Mouse (Mus musculus): Measurements from ENCODE around the gene Kng1.

Kng1 gene

GRCm38 (mm10) chr16:23112861-23113435 lies 55.3 kb downstream of the Kng1 start:
- DNase-seq (ENCODE audit: extremely low read depth, low read depth, low spot score), result no peak

DNA sequence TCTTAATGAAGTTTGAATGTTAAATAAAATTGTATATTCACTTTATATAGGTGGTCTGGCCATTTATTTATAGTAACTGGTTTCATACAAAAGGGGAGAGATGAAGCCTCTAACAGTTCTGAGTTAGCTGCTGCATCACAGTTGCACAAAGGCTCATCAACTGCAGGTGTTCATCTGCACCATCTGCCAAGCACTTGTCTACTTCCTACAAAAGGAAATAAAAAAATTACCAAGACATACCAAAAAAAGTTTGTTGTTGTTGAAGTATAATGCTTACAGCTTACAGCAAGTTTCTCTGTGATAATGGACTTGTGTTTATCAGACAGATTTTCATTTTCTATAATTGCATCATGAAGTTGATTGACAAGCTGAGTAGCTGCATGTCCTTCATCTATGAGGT lies 56.2 kb downstream of the Kng1 start:
- DNase-seq (ENCODE audit: extremely low read depth, low read depth, low spot score), result no peak

DNA sequence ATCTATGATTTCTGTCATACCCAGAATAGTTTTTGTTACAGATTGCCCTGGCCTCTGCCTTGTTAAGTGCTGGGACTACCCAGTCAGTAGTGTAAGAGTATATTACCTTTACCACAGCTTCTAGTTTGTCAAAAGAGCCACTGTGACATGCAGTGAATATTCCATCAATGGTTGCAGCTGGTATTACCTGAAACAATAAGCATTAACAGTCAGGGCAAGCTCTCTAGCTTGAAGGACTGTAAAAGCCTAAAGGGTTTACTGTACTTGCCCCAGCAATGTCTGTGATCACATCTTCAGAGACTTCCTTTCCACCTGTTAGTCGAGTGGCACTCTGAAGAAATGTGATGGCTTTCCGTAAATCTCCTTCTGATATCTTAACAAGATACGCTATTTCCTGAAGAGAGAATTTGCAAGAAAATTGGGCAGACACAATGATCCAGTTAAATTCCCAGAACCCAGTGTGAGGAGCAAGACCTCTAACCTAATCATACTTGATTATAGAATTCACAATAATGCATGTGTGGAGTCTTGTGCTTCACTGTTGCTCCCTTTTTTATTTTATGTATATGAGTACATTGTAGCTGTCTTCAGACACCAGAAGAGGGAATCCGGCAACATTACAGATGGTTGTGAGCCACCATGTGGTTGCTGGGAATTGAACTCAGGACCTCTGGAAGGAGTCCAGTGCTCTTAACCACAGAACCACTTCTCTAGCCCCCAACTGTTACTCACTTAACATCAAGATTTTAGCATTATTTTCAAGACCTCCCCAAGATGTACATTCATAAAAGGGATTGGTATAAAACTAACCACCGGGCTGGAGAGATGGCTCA lies 56.9 kb downstream of the Kng1 start:
- DNase-seq (ENCODE audit: extremely low read depth, low read depth, low spot score), result no peak

- DNase-seq (ENCODE audit: extremely low read depth, low read depth, low spot score), result no peak
Measured at GRCm38 (mm10) chr16:23115486-23115885, 57.8 kb downstream of the Kng1 start.

DNA sequence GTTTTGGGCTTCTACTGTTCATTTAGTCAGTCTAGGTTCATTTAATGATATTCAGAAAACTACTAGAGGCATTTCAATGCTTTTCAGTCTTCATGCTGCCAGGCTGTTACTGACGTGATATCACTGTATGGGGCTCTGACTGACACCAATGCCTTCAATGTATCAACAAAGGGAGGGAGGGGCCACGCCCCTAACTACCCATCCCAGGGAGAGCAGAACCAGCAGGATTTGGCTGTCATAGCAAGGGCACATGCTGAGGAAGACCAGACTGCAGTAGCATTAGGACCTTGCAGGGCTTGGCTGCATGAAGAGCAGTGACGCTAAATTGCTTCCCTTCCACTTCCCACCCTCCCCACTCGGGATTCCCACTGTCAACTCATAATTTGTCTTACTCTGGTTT lies 59.5 kb downstream of the Kng1 start:
- DNase-seq (ENCODE audit: extremely low read depth, low read depth, low spot score), result no peak

DNA sequence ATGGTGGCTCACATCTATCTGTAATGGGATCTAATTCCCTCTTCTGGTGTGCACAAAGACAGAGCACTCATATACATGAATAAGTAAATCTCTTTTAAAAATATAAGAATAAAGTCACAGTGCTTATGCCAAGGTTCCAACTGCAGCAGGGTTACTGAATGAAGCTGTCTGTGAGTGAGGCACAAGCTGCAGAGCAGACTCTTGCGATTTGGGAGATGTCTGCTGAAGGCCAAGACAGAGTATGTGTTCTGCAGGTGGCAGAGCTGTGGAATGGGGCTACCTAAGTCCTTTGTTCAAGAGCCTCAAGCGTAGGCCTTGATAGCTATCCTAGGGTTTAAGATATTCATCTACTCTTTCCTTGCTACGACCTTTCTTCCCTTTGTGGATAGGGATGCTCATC lies 64.8 kb downstream of the Kng1 start:
- no peak for DNase-seq (ENCODE audit: extremely low read depth, low read depth, low spot score)

- no peak for DNase-seq (ENCODE audit: extremely low read depth, low read depth, low spot score)
Measured at GRCm38 (mm10) chr16:23123104-23123503, 65.4 kb downstream of the Kng1 start.

DNA sequence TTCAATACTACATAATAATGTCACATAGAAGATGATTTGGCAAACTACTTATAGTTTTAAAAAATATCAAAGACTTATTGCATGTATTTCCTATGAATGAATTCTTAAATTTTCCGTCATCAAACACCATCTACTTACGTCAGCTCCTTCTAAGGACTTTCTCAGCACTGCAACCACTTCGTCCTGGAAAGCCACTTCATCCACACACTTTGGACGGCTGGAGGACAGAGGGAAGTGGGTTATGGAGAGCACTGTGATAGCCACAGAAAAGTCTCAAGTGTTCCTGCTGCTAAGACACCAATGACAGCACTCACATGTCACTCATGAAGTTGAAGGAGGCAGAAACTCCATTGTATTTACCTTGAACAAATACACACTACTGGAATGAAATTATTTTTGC lies 66.7 kb downstream of the Kng1 start:
- DNase-seq (ENCODE audit: extremely low read depth, low read depth, low spot score), result no peak

- DNase-seq (ENCODE audit: extremely low read depth, low read depth, low spot score), result no peak
Measured at GRCm38 (mm10) chr16:23127311-23127672, 69.6 kb downstream of the Kng1 start.

DNA sequence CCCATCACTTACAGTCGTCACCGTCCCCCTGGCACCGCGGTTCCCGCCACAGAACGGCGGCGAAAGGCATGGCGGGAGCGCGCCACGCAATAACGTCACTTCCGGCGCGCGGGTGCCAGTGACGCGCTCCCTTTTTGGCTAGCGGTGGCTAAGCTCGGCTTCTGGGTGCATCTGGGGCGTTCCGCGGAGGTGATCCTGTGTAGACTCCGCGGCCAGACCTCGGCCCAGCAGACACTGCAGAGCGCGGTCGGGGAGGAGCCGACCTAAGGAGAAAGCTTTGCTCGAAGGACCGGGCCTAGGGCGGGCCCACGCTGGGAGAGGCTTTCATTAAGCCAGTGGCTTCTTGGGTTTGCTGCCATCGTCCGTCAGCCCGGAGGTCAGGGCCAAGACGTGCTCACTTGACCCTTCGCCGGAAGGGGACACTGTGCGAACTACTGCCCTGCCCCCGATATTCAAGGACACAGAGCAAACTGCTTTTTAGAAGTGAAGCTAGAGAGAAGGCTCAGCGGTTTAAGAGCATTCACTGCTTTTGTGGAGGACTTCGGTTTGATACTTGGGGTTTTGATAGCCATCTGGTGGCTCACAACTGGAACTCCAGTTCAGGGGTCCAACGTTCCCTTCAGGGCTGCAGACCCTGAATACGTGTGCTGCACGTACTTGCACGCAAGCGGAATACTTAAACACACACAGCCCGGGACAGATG lies 70.2 kb downstream of the Kng1 start, which contains the start of gene Rfc4:
TSS of gene Rfc4 (minus strand) at position 65 of the 703 bp plus-strand sequence.
- no peak for DNase-seq (ENCODE audit: extremely low read depth, low read depth, low spot score)

DNA sequence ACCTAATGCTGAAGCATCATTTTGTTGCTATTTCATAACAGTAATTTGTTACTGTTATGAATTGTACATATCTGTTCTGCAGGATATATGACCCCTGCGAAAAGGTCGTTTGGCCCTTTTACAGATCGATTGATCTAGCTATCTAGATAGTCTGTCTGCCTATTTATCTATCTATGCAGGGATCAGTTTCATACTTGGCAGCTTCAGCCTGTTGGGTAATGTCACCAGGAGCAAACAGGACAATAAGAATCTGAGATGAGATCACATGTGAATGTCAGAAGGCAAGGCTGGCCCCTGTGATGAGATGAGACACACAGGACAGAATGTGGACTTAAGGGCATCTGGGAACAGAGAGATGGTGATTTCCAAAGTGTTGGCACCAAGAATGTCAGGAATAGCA lies 72.6 kb downstream of the Kng1 start:
- DNase-seq (ENCODE audit: extremely low read depth, low read depth, low spot score), result no peak

Data from fat pad, adult 2 months (tissue).